ENCODE assay signal across 18 mouse cellular contexts in genomic region chr10:43791525-43792021, GRCm38 (mm10).
DNase-seq lines count a peak whose midpoint lies in the region; ATAC-seq and TF ChIP-seq lines count a peak whose summit lies in the region.
"Had no signal": no experiment of that assay in that cellular context is flagged by ENCODE, and none has a peak within 500 bp of the region (broad histone marks: within the 10 kb centered on the region; RNA-seq: fewer than 3 reads in every experiment).

No protein-coding gene starts in this region.

- peak; percentile 70 for DNase-seq in heart, adult 11 months
- no peak for DNase-seq in heart, adult 9 months (ENCODE audit: low spot score in 2 of 2)
- DNase-seq in liver, result peak; percentile 72
- no peak for DNase-seq in layer of hippocampus, adult 8-10 months (ENCODE audit: low spot score in 2 of 2)
- DNase-seq in embryo, embryonic 10 days (ENCODE audit: low spot score), result no peak
- DNase-seq in urinary bladder, postnatal 4 days (ENCODE audit: low spot score in 2 of 2), result no peak
- DNase-seq: cerebellum, adult 9-11 months; gastrocnemius, postnatal 25 days; heart, postnatal 4 days; kidney, adult 9 months; kidney, postnatal 4 days; right cerebral cortex, postnatal 4 days had no signal

- peaks cover 4% of the 10 kb centered on the region; the same call in 1 of the 2 replicates for H3K4me1 ChIP-seq in bone marrow, adult 2 months (ENCODE audit: control insufficient read depth, insufficient read depth, low read length)
- H3K4me1 ChIP-seq: heart, embryonic 13.5 days; lung, embryonic 15.5 days; neural tube, embryonic 13.5 days had no signal

- WGBS in bone marrow, adult 2 months, result 70% methylated on average over 4 of the region's 4 CpGs

- no peak for TF ChIP-seq POLR2A in bone marrow, adult 2 months (IDR thresholded peaks at IDR 0.05; ENCODE audit: borderline replicate concordance, control insufficient read depth, low read depth, low read length)

- no peak for TF ChIP-seq CTCF in bone marrow, adult 2 months (IDR thresholded peaks at IDR 0.05; ENCODE audit: control insufficient read depth, insufficient read depth, low read length)

- no peak overlapping the region for H3K4me3 ChIP-seq in bone marrow, adult 2 months (replicated peaks; ENCODE audit: control insufficient read depth, low read depth, low read length)
- H3K4me3 ChIP-seq: heart, embryonic 13.5 days; lung, embryonic 15.5 days; neural tube, embryonic 13.5 days had no signal

- peak overlapping the region; percentile 95 for H3K27ac ChIP-seq in bone marrow, adult 2 months (ENCODE audit: control insufficient read depth, insufficient read depth, low read depth, low read length, poor library complexity)
- H3K27ac ChIP-seq: heart, embryonic 13.5 days; hindbrain, postnatal 0 days; lung, embryonic 15.5 days; neural tube, embryonic 13.5 days had no signal

- ATAC-seq in megakaryocyte progenitor cell, adult 5-6 weeks (replicated peaks; ENCODE audit: poor library complexity), result peak; percentile 91
- ATAC-seq: hindbrain, postnatal 0 days had no signal

Comparison
In these comparisons a context has a peak if more than half of its experiments do, and no peak if none do; other contexts are left out.
1. DNase-seq: peak in heart, adult 11 months (single experiment) and liver (single experiment); none in heart, adult 9 months (0 of 2), layer of hippocampus, adult 8-10 months (0 of 2), embryo, embryonic 10 days (single experiment) and urinary bladder, postnatal 4 days (0 of 2).